Comparison of ENCODE assay signal across 8 mouse cellular contexts in genomic region chr7:90131831-90132241, GRCm38 (mm10). TPM values are rescaled to one million over a fixed set of nuclear protein-coding genes. Genes with fewer than 3 reads are reported as not detected.
A peak's percentile ranks its signal among the peaks of the same experiment; 100 is the strongest.
DNase-seq lines count a peak whose midpoint lies in the region; ATAC-seq and TF ChIP-seq lines count a peak whose summit lies in the region.

No protein-coding gene starts in this region.

- 2% methylated on average over 7 of the region's 7 CpGs for WGBS in lung, adult 2 months
- WGBS in embryonic facial prominence, embryonic 14.5 days: 7% methylated on average over 7 of the region's 7 CpGs
- WGBS in liver, postnatal 0 days (ENCODE audit: insufficient replicate concordance): 4% methylated on average over 7 of the region's 7 CpGs

- TF ChIP-seq POLR2A in lung, adult 2 months (IDR thresholded peaks at IDR 0.05; ENCODE audit: borderline replicate concordance, extremely low read depth, low read depth, low read length): no peak

- TF ChIP-seq CTCF in lung, adult 2 months (IDR thresholded peaks at IDR 0.05; ENCODE audit: insufficient read depth, low read length): no peak
- no peak for TF ChIP-seq CTCF in liver, postnatal 0 days (IDR thresholded peaks at IDR 0.05; ENCODE audit: low read depth)

- H3K36me3 ChIP-seq in embryonic facial prominence, embryonic 14.5 days (ENCODE audit: control insufficient read depth, insufficient read depth, low read length): no peaks in the 10 kb centered on the region
- peaks cover 8% of the 10 kb centered on the region for H3K36me3 ChIP-seq in liver, postnatal 0 days (replicated peaks; ENCODE audit: insufficient read depth, low read length)

- H3K27ac ChIP-seq in embryonic facial prominence, embryonic 14.5 days (replicated peaks; ENCODE audit: low read depth, low read length): peak overlapping the region; percentile 99; the same call in 1 of the 2 replicates
- H3K27ac ChIP-seq in liver, postnatal 0 days (ENCODE audit: low read depth): peak overlapping the region; percentile 100

- peak overlapping the region; percentile 89 for H3K4me2 ChIP-seq in embryonic facial prominence, embryonic 14.5 days (ENCODE audit: low read depth, low read length)
- peak overlapping the region; percentile 92 for H3K4me2 ChIP-seq in liver, postnatal 0 days (ENCODE audit: low read depth, low read length)

- H3K4me3 ChIP-seq in lung, adult 2 months (replicated peaks; ENCODE audit: extremely low read depth, low read depth, low read length): peak overlapping the region; percentile 72
- H3K4me3 ChIP-seq in embryonic facial prominence, embryonic 14.5 days (ENCODE audit: low read depth, low read length): peak overlapping the region; percentile 96
- H3K4me3 ChIP-seq in liver, postnatal 0 days (ENCODE audit: low read depth, low read length): peak overlapping the region; percentile 91

- no peaks in the 10 kb centered on the region for H3K27me3 ChIP-seq in embryonic facial prominence, embryonic 14.5 days (replicated peaks; ENCODE audit: control insufficient read depth, insufficient read depth, low read length)
- no peaks in the 10 kb centered on the region for H3K27me3 ChIP-seq in liver, postnatal 0 days (ENCODE audit: insufficient read depth, low read length)

- no peak for TF ChIP-seq EP300 in liver, postnatal 0 days (IDR thresholded peaks at IDR 0.05; ENCODE audit: low read depth)

- no peak for ATAC-seq in embryonic facial prominence, embryonic 14.5 days (ENCODE audit: low read depth)
- ATAC-seq in liver, postnatal 0 days: no peak

- peaks cover 8% of the 10 kb centered on the region for H3K4me1 ChIP-seq in lung, adult 2 months (ENCODE audit: control insufficient read depth, insufficient read depth, low read length)
- H3K4me1 ChIP-seq in embryonic facial prominence, embryonic 14.5 days (ENCODE audit: control insufficient read depth, insufficient read depth, low read length): peaks cover 16% of the 10 kb centered on the region
- peaks cover 23% of the 10 kb centered on the region for H3K4me1 ChIP-seq in liver, postnatal 0 days (ENCODE audit: insufficient read depth)

- no peaks in the 10 kb centered on the region for H3K9me3 ChIP-seq in embryonic facial prominence, embryonic 14.5 days (ENCODE audit: control insufficient read depth, low read length)
- H3K9me3 ChIP-seq in liver, postnatal 0 days (ENCODE audit: low read length): no peaks in the 10 kb centered on the region

- DNase-seq in lung, adult 2 months: peak; percentile 23
- DNase-seq in lung, postnatal 14 days: no peak
- peak; percentile 30 for DNase-seq in embryonic facial prominence, embryonic 14.5 days (ENCODE audit: low spot score)
- DNase-seq in induced T-regulatory cell, adult 2 months (ENCODE audit: low read depth): peak; percentile 59
- peak; percentile 22 for DNase-seq in liver, postnatal 0 days
- DNase-seq in c-Kit-positive CD71-positive TER-119-positive erythroid progenitor cells, embryonic 14.5 days (ENCODE audit: low spot score): no peak
- DNase-seq in gastrocnemius, postnatal 36 days: no peak
- no peak for DNase-seq in thymus, postnatal 25 days

- intact Hi-C loops in gastrocnemius, postnatal 36 days (cut with DNase I): loop anchor here (5.0 kb wide), 1 partner anchor 105 kb away; no protein-coding TSS in a partner anchor

- peak overlapping the region; percentile 99 for H3K9ac ChIP-seq in embryonic facial prominence, embryonic 14.5 days (ENCODE audit: low read depth, low read length)
- H3K9ac ChIP-seq in liver, postnatal 0 days (replicated peaks): peak overlapping the region; percentile 90

RNA-seq across cellular contexts. Expression of gene Picalm, which starts 1.8 kb away (rescaled TPM):
- polyA plus RNA-seq in lung, adult 2 months (2012; rRNA removed): 52.4 and 74.5 TPM in 2 replicates
- polyA plus RNA-seq in embryonic facial prominence, embryonic 14.5 days (2014; fragmentation: Nextera tagmentation; extraction: Ambion mirVana): 59.0 and 60.0 TPM in 2 replicates
- 29.9 and 30.6 TPM in 2 replicates for polyA plus RNA-seq in liver, postnatal 0 days (2015; fragmentation: Nextera tagmentation; extraction: Ambion mirVana)
- total RNA-seq in gastrocnemius, postnatal 36 days (2021): 10 to 100 TPM; 87.8 to 90.7 TPM

Comparison
In these comparisons a context has a peak if more than half of its experiments do, and no peak if none do; other contexts are left out.
1. DNase-seq: peak in lung, adult 2 months (single experiment), embryonic facial prominence, embryonic 14.5 days (single experiment), induced T-regulatory cell, adult 2 months (single experiment) and liver, postnatal 0 days (single experiment); none in lung, postnatal 14 days (single experiment), c-Kit-positive CD71-positive TER-119-positive erythroid progenitor cells, embryonic 14.5 days (single experiment), gastrocnemius, postnatal 36 days (0 of 2) and thymus, postnatal 25 days (single experiment).
2. Peak in every context shown above with its lines, with median percentiles within 50 percentile points of each other: H3K4me3 ChIP-seq.